Mouse (Mus musculus) liver, embryonic 15.5 days (tissue): ENCODE data around the gene Hist2h3c1. TPM values are rescaled to one million over a fixed set of nuclear protein-coding genes. Genes with fewer than 3 reads are reported as not detected.
"Not testable (repeated sequence)": the region's sequence is repeated elsewhere in the genome, so short reads cannot be mapped to it uniquely, and the experiment has no call there.

Experiments used
- ATAC-seq: fragments of 200-750 bp; cut with Nextera tagmentation; 2 replicates; pipeline ENCODE4 v1.8.0; 2017; ENCODE audit warnings: moderate number of reproducible peaks, mild to moderate bottlenecking, moderate library complexity; ENCODE audit not compliant: insufficient read depth
- H3K27ac ChIP-seq: fragments of 300-500 bp; sonication (generic); replicated peaks from 2 replicates; pipeline ENCODE4 v1.5.1; 2015; ENCODE audit warnings: mild to moderate bottlenecking, inconsistent platforms
- H3K27me3 ChIP-seq: fragments of 300-500 bp; sonication (generic); 2 replicates; pipeline ENCODE4 v1.6.1; 2015; ENCODE audit warnings: mild to moderate bottlenecking, inconsistent platforms
- H3K36me3 ChIP-seq: fragments of 300-500 bp; sonication (generic); replicated peaks from 2 replicates; pipeline ENCODE4 v1.6.1; 2015; ENCODE audit warnings: moderate library complexity, mild to moderate bottlenecking, inconsistent platforms
- H3K4me1 ChIP-seq: fragments of 300-500 bp; sonication (generic); replicated peaks from 2 replicates; pipeline ENCODE4 v1.6.1; 2015; ENCODE audit warnings: inconsistent platforms
- H3K4me2 ChIP-seq: fragments of 300-500 bp; sonication (generic); 2 replicates; pipeline ENCODE4 v1.6.1; 2015; ENCODE audit warnings: moderate library complexity, mild to moderate bottlenecking, inconsistent platforms
- H3K4me3 ChIP-seq: fragments of 300-500 bp; sonication (generic); replicated peaks from 2 replicates; pipeline ENCODE4 v1.5.1; 2015; ENCODE audit warnings: mild to moderate bottlenecking, inconsistent platforms
- H3K9ac ChIP-seq: fragments of 300-500 bp; sonication (generic); 2 replicates; pipeline ENCODE4 v1.6.1; 2015; ENCODE audit warnings: moderate library complexity, mild to moderate bottlenecking, inconsistent platforms
- H3K9me3 ChIP-seq: fragments of 300-500 bp; sonication (generic); replicated peaks from 2 replicates; pipeline ENCODE4 v1.6.1; 2016; ENCODE audit warnings: inconsistent platforms
- WGBS: fragments of 180-500 bp; shearing (Covaris S2); methylation state at CpG from one replicate; pipeline ENCODE4 v1.1.7; 2015; ENCODE audit warnings: mixed read lengths; ENCODE audit not compliant: insufficient replicate concordance; 5-methylcytosine and 5-hydroxymethylcytosine counted together
- polyA plus RNA-seq: library from polyadenylated mRNA; unstranded; fragments of >200 nt; fragmentation: Nextera tagmentation; extraction: Ambion mirVana; gene quantifications from 2 replicates; pipeline ENCODE4 v1.2.1, GENCODE M21; 2015

Hist2h3c1 gene
- polyA plus RNA-seq, 1 experiment from 2014 or later = 2.5 TPM

GRCm38 (mm10) chr3:96235836-96236235, 10.6 kb upstream of the Hist2h3c1 start:
- H3K9ac ChIP-seq = peak overlapping the region; percentile 19
- H3K4me1 ChIP-seq = peaks cover 32% of the 10 kb centered on the region
- H3K27me3 ChIP-seq = no peaks in the 10 kb centered on the region
- H3K4me3 ChIP-seq = peak overlapping the region; percentile 65
- no peaks in the 10 kb centered on the region for H3K36me3 ChIP-seq
- no peak for ATAC-seq
- H3K9me3 ChIP-seq = no peaks in the 10 kb centered on the region
- WGBS = 75% methylated on average over 3 of the region's 3 CpGs
- peak overlapping the region; percentile 95 for H3K27ac ChIP-seq
- H3K4me2 ChIP-seq = peak overlapping the region; percentile 75

DNA sequence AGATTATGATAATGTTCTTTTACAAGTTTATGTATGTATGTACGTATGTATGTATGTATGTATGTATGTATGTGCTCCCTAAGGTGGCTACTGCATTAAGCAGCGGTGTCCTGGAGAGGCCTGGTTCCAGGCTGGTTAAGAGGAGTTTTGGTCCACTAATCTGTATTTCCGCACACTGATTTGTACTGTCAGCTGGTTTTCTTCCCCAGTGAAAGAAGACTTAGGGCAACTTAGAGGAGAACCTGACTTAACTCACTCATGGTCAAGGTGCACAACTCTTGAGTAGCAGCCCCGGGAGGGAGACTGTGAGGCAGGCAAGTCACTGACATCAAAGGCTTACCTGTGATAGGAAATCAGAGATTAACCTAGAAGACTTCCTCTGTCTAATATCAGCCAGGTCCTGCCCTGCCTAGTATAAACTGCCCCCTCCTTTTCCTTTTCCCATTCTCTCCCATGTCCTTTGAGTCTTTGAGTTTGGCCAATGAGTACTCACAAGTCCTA, 9.6 kb upstream of the Hist2h3c1 start:
- Histone ChIP-seq H3K27ac (peak overlapping the region; percentile 95), H3K27me3 (no peaks in the 10 kb centered on the region), H3K9me3 (no peaks in the 10 kb centered on the region), H3K4me1 (peaks cover 38% of the 10 kb centered on the region), H3K36me3 (no peaks in the 10 kb centered on the region), H3K4me2 (peak overlapping the region; percentile 75), H3K4me3 (peak overlapping the region; percentile 65), H3K9ac (peak overlapping the region; percentile 77)
- 66% methylated on average over 4 of the region's 4 CpGs for WGBS
- no peak for ATAC-seq

GRCm38 (mm10) chr3:96237335-96237903, 9.1 kb upstream of the Hist2h3c1 start:
- peak overlapping the region; percentile 65 for H3K4me3 ChIP-seq
- no peak for ATAC-seq
- H3K27me3 ChIP-seq = no peaks in the 10 kb centered on the region
- no peaks in the 10 kb centered on the region for H3K36me3 ChIP-seq
- peak overlapping the region; percentile 95 for H3K27ac ChIP-seq
- 22% methylated on average over 7 of the region's 7 CpGs for WGBS
- peaks cover 42% of the 10 kb centered on the region for H3K4me1 ChIP-seq
- H3K9ac ChIP-seq = peak overlapping the region; percentile 77
- no peaks in the 10 kb centered on the region for H3K9me3 ChIP-seq
- peak overlapping the region; percentile 75 for H3K4me2 ChIP-seq

- Histone ChIP-seq H3K4me2 (peak overlapping the region; percentile 75), H3K27ac (peak overlapping the region; percentile 95), H3K27me3 (no peaks in the 10 kb centered on the region), H3K9me3 (no peaks in the 10 kb centered on the region), H3K4me3 (peak overlapping the region; percentile 65), H3K4me1 (peaks cover 47% of the 10 kb centered on the region), H3K9ac (peak overlapping the region; percentile 77), H3K36me3 (no peaks in the 10 kb centered on the region)
- WGBS = under 1% methylated on average over 12 of the region's 12 CpGs
- ATAC-seq = no peak
Observed at GRCm38 (mm10) chr3:96237904-96238511, 8.5 kb upstream of the Hist2h3c1 start.

GRCm38 (mm10) chr3:96238954-96239793, 7.3 kb upstream of the Hist2h3c1 start, which contains the start of gene Hist2h3c2:
Hist2h3c2 (minus strand) TSS chr3:96239127.
- peaks cover 58% of the 10 kb centered on the region for H3K4me1 ChIP-seq
- H3K4me3 ChIP-seq = peak within 1 kb of the TSS; percentile 65
- WGBS = 0% methylated on average over 27 of the region's 68 CpGs
- H3K4me2 ChIP-seq = peak within 1 kb of the TSS; percentile 75
- H3K9me3 ChIP-seq, H3K36me3 ChIP-seq, H3K27me3 ChIP-seq: not testable (repeated sequence)
- ATAC-seq = peak; percentile 81
- peak within 1 kb of the TSS; percentile 77 for H3K9ac ChIP-seq
- peak within 1 kb of the TSS; percentile 95 for H3K27ac ChIP-seq

DNA sequence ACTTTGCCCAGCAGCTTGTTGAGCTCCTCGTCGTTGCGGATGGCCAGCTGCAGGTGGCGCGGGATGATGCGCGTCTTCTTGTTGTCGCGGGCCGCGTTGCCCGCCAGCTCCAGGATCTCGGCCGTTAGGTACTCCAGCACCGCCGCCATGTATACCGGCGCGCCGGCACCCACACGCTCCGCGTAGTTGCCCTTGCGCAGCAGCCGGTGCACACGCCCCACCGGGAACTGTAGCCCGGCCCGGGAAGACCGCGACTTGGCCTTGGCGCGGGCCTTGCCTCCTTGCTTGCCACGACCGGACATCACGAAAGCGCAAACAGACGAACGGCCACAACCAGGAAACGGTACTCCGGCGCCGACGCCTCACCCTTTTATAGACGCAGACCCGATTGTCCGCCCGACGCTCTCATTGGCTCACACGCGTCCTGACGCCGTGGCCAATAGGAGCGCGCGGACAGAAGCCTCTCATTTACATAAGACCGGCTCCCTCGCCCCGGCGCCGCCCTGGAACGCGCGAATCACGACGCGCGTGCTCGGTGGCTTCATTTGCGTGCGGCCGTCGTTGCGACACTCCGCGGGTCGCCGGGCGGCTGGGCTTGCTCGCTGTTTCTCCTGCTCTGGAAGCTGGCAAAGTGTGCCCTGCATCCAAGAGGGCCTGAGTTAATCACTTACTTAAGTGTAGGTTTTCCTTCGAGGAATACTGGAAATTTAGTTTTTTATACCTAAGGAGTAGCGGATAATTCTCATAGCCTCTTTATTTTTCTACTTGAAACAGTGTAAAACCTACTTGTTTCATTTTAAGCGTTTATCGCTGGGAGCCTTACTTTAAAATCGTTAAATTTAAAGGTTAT, 6.3 kb upstream of the Hist2h3c1 start, which contains the start of gene Hist2h2aa2:
Hist2h2aa2 (minus strand) TSS at position 328 of the 850 bp plus-strand sequence.
- peak; percentile 61 for ATAC-seq
- 2% methylated on average over 44 of the region's 85 CpGs for WGBS
- H3K36me3 ChIP-seq, H3K9me3 ChIP-seq, H3K27me3 ChIP-seq: not testable (repeated sequence)
- peak within 1 kb of the TSS; percentile 52 for H3K9ac ChIP-seq
- H3K4me1 ChIP-seq = peaks cover 63% of the 10 kb centered on the region
- peak within 1 kb of the TSS; percentile 47 for H3K4me3 ChIP-seq
- H3K27ac ChIP-seq = peak within 1 kb of the TSS; percentile 98
- H3K4me2 ChIP-seq = peak within 1 kb of the TSS; percentile 64

DNA sequence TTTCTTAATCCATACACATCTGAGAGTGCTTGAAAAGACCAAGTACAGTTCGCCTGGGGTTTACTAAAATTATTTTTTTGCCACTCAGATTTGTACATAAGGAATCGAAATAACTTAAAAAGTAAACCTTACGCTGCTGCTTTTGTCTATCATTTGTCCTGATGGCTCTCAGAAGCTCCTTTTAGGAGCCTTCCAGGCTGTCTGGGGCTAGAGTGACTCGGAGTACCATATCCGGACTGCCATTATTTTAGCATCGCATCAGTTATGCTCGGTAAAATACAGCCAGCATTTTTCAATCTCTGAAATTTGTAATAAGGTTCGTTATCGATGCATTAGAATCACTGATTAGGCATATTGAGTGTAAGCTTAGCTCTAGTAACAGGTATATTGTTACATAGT, 5.7 kb upstream of the Hist2h3c1 start:
- no peak for ATAC-seq

GRCm38 (mm10) chr3:96243921-96244572, 2.4 kb upstream of the Hist2h3c1 start:
- H3K4me3 ChIP-seq = peak overlapping the region; percentile 63
- no peaks in the 10 kb centered on the region for H3K27me3 ChIP-seq
- peaks cover 48% of the 10 kb centered on the region for H3K4me1 ChIP-seq
- 55% methylated on average over 7 of the region's 7 CpGs for WGBS
- peak overlapping the region; percentile 90 for H3K9ac ChIP-seq
- peak overlapping the region; percentile 98 for H3K27ac ChIP-seq
- no peaks in the 10 kb centered on the region for H3K9me3 ChIP-seq
- ATAC-seq = no peak
- no peaks in the 10 kb centered on the region for H3K36me3 ChIP-seq
- H3K4me2 ChIP-seq = peak overlapping the region; percentile 80

More for the DNA sequence above, 5.7 kb upstream of the Hist2h3c1 start:
- Histone ChIP-seq H3K4me2 (peak overlapping the region; percentile 64), H3K27me3 (no peaks in the 10 kb centered on the region), H3K4me3 (peak overlapping the region; percentile 38), H3K27ac (peak overlapping the region; percentile 98), H3K9ac (peak overlapping the region; percentile 52), H3K4me1 (peaks cover 57% of the 10 kb centered on the region), H3K36me3 (no peaks in the 10 kb centered on the region), H3K9me3 (no peaks in the 10 kb centered on the region)
- 79% methylated on average over 9 of the region's 9 CpGs for WGBS

DNA sequence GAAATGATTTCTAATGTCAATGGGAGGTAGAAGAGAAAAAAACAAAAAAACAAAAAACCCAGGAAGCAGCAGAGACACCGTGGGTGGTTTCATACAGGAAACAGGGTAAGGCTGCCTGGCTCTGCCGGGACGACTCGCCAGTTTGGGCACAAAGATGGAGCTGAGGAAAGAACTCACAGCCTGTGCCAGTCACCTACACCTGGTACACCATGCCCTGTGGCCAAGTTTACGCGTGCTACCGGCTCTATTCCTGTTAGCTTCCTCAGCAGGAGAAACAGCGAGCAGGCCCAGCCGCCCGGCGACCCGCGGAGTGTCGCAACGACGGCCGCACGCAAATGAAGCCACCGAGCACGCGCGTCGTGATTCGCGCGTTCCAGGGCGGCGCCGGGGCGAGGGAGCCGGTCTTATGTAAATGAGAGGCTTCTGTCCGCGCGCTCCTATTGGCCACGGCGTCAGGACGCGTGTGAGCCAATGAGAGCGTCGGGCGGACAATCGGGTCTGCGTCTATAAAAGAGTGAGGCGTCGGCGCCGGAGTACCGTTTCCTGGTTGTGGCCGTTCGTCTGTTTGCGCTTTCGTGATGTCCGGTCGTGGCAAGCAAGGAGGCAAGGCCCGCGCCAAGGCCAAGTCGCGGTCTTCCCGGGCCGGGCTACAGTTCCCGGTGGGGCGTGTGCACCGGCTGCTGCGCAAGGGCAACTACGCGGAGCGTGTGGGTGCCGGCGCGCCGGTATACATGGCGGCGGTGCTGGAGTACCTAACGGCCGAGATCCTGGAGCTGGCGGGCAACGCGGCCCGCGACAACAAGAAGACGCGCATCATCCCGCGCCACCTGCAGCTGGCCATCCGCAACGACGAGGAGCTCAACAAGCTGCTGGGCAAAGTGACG, 1.2 kb upstream of the Hist2h3c1 start, which contains the start of gene Hist2h2aa1:
Hist2h2aa1 (plus strand) TSS at position 495 of the 884 bp plus-strand sequence.
- Histone ChIP-seq H3K27ac (peak within 1 kb of the TSS; percentile 98), H3K4me3 (peak within 1 kb of the TSS; percentile 63), H3K4me1 (peaks cover 60% of the 10 kb centered on the region), H3K9ac (peak within 1 kb of the TSS; percentile 90), H3K4me2 (peak within 1 kb of the TSS; percentile 80)
- not testable (repeated sequence) for H3K9me3 ChIP-seq, H3K27me3 ChIP-seq, H3K36me3 ChIP-seq
- WGBS = under 1% methylated on average over 45 of the region's 88 CpGs
- ATAC-seq = peak; percentile 65
